Mouse (Mus musculus): ENCODE results near the gene Bcl7a.

The Bcl7a gene

DNA sequence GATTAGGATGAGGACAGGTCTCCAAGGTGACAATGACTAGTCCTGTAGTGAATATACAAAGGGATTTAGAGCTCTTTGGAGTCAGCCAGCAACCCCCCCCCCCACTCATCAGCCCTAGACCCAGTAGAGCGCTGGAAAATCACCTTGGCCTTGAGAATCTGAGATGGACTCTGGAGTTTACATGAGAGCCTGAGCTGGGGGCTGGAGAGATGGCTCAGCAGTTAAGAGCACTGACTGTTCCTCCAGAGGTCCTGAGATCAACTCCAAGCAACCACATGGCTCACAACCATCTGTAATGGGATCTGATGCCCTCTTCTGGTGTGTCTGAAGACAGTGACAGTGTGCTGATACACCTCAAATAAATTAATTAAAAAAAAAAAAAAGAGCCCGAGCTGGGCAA, 4.4 kb downstream of the Bcl7a start:
- TF ChIP-seq GATA4 (IDR thresholded peaks at IDR 0.05; ENCODE audit: insufficient replicate concordance, low read length): no peak

DNA sequence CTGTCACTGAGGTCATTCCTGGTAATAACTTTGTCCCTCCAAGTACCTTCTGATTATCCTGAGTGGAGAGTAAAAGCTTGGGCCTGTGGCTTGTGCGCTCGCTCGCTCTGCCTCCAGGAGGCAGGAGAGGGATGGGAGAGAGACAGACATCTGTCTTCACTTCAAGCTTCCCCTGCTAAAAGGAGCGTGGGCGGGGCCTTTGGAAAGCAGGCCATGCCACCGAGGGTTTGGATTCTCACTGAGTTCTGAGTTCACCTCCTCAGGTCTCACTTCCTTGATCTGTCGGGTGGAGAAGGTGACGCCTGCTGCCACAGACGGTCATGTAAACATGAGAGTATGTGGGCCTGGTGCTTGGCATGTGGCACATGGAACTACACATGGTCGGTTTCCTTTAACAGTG, 6.8 kb downstream of the Bcl7a start:
- no peak for TF ChIP-seq GATA4 (IDR thresholded peaks at IDR 0.05; ENCODE audit: insufficient replicate concordance, low read length)

DNA sequence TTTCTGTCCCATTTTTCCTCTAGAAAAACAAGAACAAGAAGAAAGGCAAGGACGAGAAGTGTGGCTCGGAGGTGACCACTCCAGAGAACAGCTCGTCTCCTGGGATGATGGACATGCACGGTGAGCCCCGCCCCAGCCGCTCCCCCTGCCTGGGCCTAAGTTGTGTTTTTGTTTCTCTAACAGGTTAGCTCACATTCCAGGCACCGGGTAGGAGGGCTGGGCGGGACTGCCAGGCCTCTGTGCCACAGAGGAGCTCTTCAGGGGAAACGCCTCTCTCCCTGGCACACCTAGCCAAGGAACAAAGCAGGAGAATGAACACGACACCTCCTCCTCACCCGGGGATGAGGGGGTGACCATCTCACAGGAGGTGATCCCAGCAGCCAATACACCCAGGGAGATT, 12.3 kb downstream of the Bcl7a start:
- TF ChIP-seq GATA4 (IDR thresholded peaks at IDR 0.05; ENCODE audit: insufficient replicate concordance, low read length): no peak

DNA sequence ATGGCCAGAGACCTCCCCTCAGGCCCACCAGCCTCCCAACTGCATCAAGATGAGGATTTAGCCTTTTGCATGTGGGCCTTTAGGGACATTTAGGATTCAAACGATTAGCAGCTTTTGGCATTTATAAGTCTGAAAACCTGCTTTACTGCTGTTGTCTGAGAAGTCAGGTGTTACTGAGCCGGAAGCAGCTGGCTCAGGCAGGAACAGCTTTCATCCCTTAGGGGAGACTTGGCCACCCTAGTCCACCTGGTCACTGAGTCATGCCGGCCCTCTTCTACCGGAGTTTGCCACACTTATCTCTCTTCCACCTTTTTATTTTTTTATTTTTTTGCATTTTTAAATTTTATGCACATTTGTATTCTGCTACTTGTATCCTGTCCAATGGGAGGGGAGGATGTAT, 13.6 kb downstream of the Bcl7a start:
- no peak for TF ChIP-seq GATA4 (IDR thresholded peaks at IDR 0.05; ENCODE audit: insufficient replicate concordance, low read length)

DNA sequence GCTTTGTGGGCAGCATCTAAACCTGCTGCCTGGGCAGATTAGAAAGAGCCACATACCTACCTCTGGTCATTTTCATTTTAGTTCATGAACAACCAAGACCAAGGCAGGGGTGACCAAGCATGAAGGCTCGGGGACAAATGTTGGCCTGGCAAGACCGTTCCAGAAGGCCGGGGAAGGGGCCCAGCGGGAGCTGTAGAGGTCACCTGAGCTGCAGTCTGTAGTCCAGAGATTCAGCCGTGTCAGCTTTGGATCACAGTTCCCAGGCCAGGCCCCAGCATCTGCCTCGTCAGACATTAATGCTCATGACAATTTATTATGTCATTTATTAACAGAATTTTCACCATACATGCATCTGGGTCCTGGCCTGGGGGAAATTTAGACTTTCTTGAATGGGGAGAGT, 15.8 kb downstream of the Bcl7a start:
- no peak for TF ChIP-seq GATA4 (IDR thresholded peaks at IDR 0.05; ENCODE audit: insufficient replicate concordance, low read length)

DNA sequence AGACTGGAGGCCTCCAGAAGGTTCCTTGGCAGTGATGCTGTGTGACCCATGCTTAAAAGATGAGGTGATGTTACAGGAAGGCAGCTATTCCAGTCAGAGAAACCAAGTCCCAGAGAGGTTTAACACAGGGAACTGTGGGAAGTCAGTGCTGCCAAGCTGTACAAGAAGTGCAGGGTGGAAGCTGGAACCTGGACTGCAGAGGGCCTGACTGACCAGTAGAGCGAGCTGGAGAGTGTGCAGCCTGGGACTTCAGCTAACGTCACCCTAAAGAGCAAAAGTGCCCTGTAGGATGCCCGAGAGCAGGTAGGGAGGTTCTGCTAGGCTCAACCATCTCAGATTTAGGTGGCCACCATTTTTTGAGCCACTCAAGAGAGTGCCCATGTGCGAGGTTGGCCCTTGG, 19.3 kb downstream of the Bcl7a start:
- no peak for TF ChIP-seq GATA4 (IDR thresholded peaks at IDR 0.05; ENCODE audit: insufficient replicate concordance, low read length)

DNA sequence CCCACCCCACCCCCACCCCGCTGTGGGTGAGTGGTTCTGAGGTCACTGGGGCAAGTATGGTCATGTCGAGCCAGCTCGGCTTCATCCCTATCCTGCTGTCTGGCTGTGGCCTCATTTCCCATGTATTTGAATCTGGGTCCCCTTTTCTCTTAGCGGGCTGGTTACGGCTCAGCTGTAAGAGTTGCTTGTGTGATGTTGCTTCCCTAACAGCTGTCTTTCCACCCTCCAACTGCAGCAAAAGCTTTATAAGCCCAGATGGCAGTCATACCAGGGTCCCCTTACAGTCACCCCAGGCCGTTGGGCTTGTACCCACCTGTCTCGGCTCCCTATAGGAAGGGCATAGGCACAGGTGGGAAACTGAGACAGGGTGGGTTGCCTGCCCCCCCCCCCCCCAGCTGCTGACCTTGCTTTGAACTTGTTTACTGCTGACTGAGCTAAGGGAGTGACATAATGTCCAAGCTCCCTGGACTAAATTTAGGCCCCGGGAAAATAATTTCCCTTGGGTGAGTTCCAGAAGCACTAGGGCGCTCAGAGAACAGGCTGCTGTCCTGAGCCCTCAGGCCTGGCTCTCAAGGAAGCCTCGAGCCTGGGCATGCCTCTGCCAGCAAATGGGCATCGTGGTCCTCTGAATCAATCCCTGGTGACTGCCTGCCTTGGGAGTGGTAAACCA, 20.8 kb downstream of the Bcl7a start:
- TF ChIP-seq GATA4 (IDR thresholded peaks at IDR 0.05; ENCODE audit: insufficient replicate concordance, low read length): no peak

DNA sequence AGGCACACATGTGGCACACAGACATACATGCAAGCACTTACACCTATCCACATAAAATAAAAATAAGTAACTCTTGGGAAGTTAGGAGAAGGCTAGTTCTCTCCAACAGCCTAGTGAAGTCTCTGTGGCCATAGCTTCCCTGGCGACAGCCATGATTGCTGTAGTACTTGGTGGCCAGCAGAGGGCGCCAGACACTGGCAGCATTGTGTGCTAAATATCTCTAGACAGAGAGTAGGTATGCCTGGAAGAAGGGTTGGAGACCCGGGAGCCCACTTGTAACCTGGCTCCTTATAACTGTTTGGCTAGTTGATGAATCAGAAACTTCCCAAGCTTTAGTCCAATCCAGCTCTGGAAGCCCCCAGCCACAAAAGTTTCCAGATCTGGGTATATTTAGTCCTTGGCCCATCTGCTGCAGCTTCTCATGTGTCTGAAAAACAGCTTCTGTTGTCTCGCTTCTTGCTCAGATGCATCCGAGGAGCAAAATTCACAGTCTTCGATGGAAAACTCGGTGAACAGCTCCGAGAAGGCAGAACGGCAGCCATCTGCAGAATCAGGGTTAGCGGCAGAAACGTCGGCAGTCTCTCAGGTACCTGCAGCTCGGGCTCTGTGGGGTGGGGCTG, 25.3 kb downstream of the Bcl7a start:
- no peak for TF ChIP-seq GATA4 (IDR thresholded peaks at IDR 0.05; ENCODE audit: insufficient replicate concordance, low read length)

DNA sequence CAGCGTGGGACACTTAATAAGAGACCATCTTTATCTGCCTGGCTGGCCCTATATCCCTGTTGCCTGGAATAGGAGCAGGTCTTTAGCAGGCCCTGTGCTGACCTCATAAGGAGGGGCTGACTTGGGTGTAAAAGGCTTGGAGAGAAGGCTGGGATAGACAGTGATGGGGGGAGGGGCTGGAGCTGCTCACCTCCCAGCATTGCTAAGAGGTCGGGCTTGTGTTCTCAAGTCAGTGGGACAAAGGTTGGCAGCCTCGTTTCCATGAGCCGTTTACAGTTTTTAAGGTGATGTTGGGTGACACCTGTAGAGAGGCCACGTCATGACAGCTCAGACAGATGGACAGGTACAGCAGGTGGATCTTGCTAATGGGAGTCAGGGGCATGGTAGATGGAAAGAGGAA, 26.4 kb downstream of the Bcl7a start:
- TF ChIP-seq GATA4 (IDR thresholded peaks at IDR 0.05; ENCODE audit: insufficient replicate concordance, low read length): no peak

DNA sequence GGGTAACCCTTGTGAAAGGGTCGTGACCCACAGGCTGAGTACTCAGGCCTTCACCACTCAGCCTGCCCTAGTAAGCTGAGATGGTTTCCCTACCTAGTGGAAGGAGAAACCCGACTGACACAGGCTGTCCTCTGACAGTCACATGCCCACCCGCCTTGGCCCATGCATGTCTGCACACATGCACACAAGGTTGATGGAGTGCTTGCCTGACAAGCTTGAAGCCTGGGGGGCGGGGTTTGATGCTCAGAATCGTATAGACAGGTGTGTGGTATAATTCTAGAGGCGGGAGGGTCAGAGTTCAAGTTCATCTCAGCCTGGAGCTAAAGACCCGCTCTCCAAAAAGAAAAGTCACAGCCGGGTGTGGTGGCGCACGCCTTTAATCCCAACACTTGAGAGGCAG, 31.6 kb downstream of the Bcl7a start:
- no peak for TF ChIP-seq GATA4 (IDR thresholded peaks at IDR 0.05; ENCODE audit: insufficient replicate concordance, low read length)

DNA sequence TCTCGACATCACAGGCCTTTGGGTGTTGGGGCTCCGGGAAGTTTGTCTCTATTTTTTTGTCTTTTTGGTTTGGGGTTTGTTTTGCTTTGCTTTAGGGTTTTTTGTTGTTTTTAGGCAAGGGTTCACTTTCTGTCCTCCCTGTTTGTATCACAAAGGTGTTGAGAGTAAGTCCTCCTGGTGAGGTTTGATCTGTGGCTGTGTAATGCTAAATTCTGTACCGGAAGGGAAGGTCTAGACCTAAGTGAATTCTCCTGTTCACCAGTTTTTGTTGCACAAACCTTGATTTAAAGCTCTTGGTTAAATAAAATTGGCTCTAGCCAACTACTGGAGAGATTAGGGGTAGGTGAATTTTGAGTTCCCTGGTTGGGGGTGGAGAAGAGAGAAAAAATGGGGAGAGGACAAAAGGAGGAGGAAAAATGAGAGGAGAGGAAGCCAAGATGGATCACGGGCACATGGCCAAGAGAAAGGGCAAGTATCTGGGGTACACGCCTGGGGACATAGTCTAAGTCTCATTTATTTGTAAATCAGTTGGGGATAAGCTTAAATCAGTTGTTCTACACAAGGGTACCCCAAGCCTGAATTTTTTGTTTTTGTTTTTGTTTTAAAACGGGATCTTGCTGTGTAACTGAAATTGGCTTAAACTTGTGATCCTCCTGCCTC, 32.3 kb downstream of the Bcl7a start:
- no peak for TF ChIP-seq GATA4 (IDR thresholded peaks at IDR 0.05; ENCODE audit: insufficient replicate concordance, low read length)

DNA sequence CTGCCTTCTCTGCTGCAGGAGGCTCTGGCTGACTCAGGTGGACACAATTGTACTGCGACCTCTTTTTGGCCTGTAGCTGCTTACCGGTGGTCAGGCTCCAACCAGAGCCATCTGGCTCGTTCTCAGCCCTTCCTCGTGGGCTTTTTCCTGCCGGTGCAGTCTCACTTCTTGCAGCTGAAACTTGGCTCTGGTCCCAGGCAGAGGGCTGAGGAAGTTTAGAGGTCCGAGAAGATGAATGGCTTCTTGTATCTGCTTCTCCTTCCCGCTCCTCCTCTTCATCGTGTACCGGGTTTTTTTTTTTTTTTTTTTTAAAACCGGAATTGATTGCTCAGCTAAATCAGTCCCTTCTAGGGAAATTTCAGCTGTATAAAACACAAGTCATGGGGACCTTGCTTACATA, 32.9 kb downstream of the Bcl7a start:
- peak; percentile 57; the same call in 1 of the 2 replicates for TF ChIP-seq GATA4 (IDR thresholded peaks at IDR 0.05; ENCODE audit: insufficient replicate concordance, low read length)

DNA sequence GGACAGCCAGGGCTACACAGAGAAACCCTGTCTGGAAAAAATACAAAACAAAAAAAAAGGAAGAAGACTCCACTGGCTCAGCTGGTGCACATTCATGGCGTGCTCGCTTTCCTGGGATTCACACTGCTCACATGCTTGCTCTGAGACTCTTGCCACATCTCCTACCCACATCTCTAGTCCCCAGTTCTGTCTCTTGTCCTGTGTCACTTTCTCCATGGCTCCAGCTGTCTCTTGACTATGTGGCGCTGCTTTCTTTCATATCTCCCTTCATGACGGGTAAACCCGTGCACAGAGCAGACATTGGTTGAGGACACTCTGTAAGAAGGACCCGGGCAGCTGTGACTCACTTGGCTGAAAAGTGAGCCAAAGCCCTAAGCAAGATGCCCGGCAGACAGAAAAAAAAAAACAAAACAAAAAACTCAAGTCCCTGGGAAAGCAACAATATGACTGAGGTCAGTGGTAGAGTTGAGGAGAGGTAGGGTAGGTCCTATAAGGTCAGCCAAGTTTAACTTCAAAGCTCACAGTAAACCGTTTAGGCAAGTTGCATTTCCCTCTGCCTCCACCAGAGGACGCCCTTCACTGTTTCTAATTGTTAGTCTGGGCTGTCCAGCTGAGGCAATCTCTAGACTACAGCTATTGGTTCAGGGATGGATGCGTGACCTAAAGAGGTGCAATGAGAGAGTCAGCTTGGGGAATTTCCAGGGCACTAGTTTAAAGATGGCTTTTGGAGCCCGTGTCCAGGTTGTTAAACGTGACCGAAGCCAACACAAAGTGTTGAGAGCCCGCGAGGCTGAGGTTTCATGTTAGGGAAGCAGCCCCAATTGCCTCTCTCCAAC, 33.7 kb downstream of the Bcl7a start:
- TF ChIP-seq GATA4 (IDR thresholded peaks at IDR 0.05; ENCODE audit: insufficient replicate concordance, low read length): no peak

DNA sequence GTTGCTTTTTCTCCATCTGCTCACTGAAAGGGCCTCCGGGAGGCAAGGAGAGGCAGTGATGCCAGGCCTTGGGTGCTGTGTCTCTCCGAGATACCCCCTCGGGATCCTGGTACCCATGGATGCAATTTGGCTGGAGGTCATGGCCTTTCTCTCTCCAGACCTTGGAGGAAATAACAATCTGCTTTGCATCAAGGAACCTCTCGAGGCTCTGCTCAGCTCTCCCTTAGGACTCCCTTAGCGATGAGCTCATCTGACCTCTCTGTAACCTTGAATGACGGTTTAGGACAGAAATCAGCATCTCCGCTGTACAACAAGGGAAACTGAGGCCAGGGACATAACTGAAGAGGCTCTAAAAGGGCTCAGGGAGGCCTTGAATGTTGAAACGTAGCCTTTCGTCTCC, 35.1 kb downstream of the Bcl7a start:
- no peak for TF ChIP-seq GATA4 (IDR thresholded peaks at IDR 0.05; ENCODE audit: insufficient replicate concordance, low read length)

DNA sequence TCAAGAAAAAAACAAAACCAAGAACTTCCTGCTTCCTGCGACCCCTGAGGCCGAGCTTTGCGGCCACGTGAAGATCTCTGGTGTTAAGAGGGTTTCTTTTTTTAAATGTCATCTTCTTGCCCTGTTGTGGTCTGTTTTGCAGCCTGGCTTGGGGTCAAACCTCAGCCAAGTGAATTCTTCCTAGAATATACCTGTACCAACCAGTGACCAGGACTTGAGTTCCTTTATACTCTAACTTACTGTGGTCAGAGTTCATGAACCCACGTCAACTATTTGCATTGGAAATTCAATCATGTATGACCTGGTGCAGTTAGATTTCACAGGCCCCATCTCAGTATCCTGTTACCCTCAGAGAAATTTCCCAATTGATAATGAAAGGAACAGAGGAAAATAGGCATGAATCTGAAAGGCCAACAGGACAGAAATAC, 35.9 kb downstream of the Bcl7a start:
- no peak for TF ChIP-seq GATA4 (IDR thresholded peaks at IDR 0.05; ENCODE audit: insufficient replicate concordance, low read length)

DNA sequence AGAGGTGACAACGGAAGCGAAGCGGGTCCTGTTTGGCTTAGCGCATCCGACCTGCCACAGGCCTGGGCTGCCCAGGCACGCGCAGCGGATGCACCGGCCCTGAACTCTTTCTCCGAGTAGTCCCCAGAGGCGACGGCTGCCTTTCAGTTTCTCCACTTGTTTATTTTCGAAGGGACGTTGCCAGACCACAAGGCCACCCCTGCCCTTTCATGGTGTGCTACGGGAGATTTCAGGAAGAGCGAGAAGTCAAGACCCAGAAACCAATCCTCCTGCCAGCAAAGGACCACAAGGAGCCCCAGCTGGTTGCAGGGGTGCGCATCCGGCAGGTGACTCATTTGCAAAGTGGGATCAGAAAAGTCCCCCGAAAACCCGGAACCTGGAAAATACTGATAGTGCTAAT, 38.3 kb downstream of the Bcl7a start:
- peak; percentile 45; the same call in 1 of the 2 replicates for TF ChIP-seq GATA4 (IDR thresholded peaks at IDR 0.05; ENCODE audit: insufficient replicate concordance, low read length)

All from liver, adult (tissue).